Mouse (Mus musculus): ENCODE results near the gene 9930021J03Rik.
A peak's percentile ranks its signal among the peaks of the same experiment; 100 is the strongest.

The 9930021J03Rik gene

GRCm38 (mm10) chr19:29805917-29806785 lies at the start of gene 9930021J03Rik:
9930021J03Rik (minus strand) TSS chr19:29805989.
- peak; percentile 98 for DNase-seq

DNA sequence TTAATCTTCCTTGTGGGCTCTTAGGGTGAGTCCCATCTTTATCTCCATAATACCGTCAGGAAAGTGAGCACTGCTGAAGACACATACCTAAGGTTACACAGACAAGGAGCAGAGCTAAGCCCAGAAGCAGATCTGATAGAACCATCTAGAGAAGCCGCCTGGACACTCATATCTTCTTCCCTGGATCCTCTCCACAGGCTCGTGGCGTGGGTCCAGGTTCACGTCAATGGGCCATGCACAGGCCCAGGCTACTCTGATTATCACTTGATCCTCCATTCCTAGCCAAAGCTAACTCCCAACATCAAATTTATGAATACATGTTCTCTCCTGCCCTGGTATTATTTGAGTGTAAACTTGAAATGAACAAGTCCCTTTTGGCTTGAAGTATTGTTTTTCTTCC lies 47.9 kb upstream of the 9930021J03Rik start:
- no peak for DNase-seq

DNA sequence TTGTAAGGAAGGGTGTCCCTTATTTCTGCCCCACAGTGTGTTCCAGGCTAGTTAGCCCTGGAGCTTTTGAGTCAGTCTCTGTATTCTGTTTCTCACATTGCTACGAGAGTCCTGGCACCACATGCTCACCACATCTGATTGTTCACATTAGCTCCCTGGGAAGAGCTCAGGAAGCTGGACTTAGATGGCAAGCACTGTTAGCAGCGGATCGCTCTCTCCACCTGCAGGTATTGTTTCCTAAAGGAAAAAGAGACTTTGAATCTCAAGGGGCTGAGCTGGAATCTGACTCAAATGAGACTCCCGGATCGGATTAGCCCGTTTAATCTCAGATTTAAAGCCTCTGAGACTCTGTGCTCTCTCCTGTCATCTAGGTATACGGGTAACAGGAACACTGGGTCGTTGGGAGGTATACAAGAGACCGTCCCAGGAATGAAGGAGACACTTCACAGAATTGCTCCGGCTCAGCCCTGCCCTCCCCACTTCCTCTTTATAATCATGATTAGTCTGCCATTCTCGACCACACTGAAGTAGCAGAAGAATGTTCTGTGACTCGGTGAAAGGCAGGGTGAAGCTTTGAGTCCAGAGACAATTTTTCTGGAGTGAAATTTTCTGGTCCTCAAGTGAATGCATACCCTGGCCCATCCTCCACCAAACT lies 45.4 kb upstream of the 9930021J03Rik start:
- DNase-seq: no peak

DNA sequence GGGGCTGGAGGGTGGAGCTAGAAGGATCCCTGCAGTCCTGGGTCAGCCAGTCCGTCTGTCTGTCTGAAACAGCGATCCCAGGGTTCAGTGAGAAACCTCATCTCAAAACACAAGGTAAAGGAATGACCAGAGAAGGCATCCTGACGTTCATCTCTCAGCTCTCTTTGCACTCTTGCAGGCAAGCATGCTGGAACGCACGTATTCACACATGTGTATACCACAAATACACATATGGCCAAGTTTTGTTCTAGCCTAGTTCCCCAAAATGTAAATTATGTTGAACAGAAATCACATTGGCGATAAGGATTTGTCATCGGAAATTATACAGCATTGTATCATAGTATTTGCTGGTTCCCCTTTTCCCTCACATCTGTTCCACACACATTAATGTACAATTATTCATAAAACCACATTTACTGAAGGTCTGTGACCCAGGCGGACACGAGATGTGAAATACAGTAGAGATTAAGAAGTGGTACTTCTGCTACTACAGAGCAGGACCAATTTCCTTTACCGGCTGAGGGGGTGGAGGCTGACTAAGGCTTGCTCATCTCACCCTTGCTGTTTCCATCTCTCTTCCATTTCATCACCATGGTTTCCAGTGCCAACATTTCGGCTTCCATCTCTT lies 44.2 kb upstream of the 9930021J03Rik start:
- DNase-seq: no peak

GRCm38 (mm10) chr19:29844036-29844661 lies 38.4 kb upstream of the 9930021J03Rik start:
- DNase-seq: peak; percentile 34

- DNase-seq: no peak
These were observed 37.8 kb upstream of the 9930021J03Rik start for GRCm38 (mm10) chr19:29843641-29844035.

- DNase-seq: no peak
These were observed 37.2 kb upstream of the 9930021J03Rik start for GRCm38 (mm10) chr19:29842973-29843372.

DNA sequence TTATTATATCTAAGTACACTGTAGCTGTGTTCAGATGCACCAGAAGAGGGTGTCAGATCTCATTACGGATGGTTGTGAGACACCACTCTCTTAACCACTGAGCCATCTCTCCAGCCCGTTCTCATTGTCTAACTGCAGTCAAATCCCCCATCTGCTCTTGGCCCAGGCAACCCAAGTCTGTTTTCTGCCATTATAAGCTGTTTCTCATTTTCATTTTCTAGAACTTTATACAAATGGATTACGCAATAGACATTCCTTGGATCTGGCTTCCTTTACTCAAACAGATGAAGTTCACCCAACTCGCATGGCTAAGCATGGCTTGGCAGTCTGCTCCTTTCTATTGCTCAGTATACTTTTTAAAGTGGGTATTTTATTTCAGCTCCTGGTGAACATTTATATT lies 34.9 kb upstream of the 9930021J03Rik start:
- DNase-seq: peak; percentile 42

GRCm38 (mm10) chr19:29838636-29839135 lies 32.9 kb upstream of the 9930021J03Rik start:
- no peak for DNase-seq

- DNase-seq: no peak
These were observed 32.4 kb upstream of the 9930021J03Rik start for GRCm38 (mm10) chr19:29838171-29838570.

- no peak for DNase-seq
These were observed 29.7 kb upstream of the 9930021J03Rik start for GRCm38 (mm10) chr19:29835364-29836034.

- no peak for DNase-seq
These were observed 25.1 kb upstream of the 9930021J03Rik start for GRCm38 (mm10) chr19:29830911-29831310.

GRCm38 (mm10) chr19:29828558-29828957 lies 22.8 kb upstream of the 9930021J03Rik start:
- DNase-seq: no peak

GRCm38 (mm10) chr19:29826686-29827085 lies 20.9 kb upstream of the 9930021J03Rik start:
- no peak for DNase-seq

GRCm38 (mm10) chr19:29825003-29825402 lies 19.2 kb upstream of the 9930021J03Rik start:
- no peak for DNase-seq

DNA sequence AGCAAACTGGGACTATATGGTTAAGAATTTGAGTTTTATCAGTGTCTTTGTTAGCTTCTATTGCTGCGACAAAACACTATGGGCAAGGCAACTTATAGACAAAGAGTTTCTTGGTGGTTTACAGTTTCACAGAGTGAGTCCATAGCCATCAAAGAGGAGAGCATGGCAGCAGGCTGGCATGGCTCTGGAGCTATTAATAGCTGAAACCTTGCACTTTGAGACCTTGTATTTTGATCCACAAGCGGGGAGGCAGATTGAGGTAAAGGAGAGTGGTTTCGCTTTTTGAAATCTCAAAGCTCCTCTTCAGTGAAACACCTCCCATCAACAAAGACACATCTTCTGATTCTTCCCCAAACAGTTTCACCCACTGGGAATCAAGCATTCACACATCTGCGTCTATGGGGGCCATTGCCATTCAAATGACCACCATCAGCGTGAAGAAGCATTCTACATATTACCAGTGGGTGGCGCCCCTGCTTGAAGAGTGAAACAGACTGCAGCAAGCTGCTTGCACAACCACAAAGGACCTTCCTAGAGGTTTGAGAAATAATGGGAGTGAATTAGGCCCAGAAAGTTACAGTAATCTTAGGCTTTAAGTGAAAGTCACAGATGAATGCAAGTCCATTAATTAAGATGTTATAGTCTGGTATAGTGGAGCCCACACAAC lies 18.4 kb upstream of the 9930021J03Rik start:
- no peak for DNase-seq

GRCm38 (mm10) chr19:29823456-29824010 lies 17.7 kb upstream of the 9930021J03Rik start:
- no peak for DNase-seq

DNA sequence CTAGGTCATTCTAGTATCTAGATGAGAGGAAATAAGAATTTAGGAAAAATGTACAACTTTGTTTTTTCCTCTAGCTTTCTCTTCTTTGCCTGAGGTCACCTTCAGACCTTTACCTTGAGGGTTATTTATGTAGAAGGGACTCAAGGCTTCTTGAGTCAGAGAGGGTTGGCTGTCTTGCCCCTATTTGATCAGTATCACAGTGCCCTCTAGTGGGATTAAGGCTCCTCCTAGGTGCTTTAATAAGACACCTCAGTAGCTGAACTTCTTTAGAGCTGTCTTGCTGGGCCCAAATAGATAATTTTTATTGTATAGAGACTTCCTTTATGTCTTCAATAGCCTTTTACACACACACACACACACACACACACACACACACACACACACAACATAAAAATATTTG lies 15.2 kb upstream of the 9930021J03Rik start:
- DNase-seq: peak; percentile 17

DNA sequence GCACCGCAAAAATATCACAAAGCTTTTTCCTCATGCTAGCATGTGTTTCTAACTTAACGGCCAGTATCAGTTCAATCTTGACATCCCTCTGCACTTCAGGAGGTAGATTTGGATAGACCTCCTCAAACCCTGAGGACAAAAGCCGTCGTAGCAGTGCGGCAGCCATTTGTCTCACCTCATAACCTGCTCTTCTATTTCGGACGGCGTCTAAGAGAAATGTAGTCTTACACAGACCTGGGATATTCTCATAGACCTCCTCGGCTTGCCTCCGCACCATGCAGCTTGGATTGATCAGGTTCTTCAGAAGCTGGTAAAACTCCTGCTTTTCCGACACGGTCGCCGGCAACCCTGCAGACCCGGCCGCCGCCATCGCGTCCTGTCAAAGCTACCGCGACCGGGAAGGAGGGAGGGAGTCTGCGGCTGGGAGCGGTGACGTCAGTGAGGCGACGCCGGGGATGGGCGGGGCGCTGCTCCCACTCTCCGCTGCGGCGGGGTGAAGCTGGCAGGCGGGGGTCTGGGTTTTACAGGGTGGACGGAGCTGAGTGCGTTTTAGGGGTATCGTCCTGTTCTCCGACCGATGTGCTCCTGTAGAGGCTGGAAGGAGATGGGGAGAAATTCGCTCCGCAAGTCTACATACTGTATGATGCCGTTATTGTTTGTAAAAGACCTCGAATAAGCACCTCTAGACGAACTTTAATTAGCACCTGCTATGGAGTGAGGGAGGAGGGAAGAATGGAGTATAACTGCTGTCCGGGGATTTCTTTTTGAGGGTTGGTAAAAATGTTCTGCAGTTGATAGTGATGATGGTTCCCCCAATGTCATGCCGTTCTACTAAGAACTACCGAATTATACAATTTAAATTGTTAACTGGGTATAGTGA lies 7.0 kb upstream of the 9930021J03Rik start, which contains the start of gene Ranbp6:
Ranbp6 (minus strand) TSS at position 394 of the 880 bp plus-strand sequence.
- peak; percentile 90 for DNase-seq

GRCm38 (mm10) chr19:29810022-29810421 lies 4.2 kb upstream of the 9930021J03Rik start:
- no peak for DNase-seq
